Mouse (Mus musculus) CH12.LX (cell line): ENCODE measurements around the gene 5730596B20Rik. TPM values are rescaled to one million over a fixed set of nuclear protein-coding genes. Genes with fewer than 3 reads are reported as not detected.

Experiments
- DNase-seq: peaks from one replicate; pipeline ENCODE4 v3.0.0-alpha.2; 2013; ENCODE audit errors: extremely low read depth
- H3K27ac ChIP-seq: 2 replicates; pipeline ENCODE4 v1.5.1; 2012; ENCODE audit warnings: low read depth, mild to moderate bottlenecking, control low read depth, moderate library complexity; ENCODE audit not compliant: insufficient read depth
- H3K27me3 ChIP-seq: replicated peaks from 2 replicates; pipeline ENCODE3; 2012; ENCODE audit warnings: inconsistent platforms
- H3K36me3 ChIP-seq, 2 experiments: replicated peaks in 1 of 2; 2 replicates each; pipeline versions ENCODE3 to v1.6.1; 2012; ENCODE audit warnings: inconsistent platforms in 1 of 2, low read length in 1 of 2, mild to moderate bottlenecking in 1 of 2, mixed read lengths in 1 of 2, moderate library complexity in 1 of 2; ENCODE audit not compliant: control insufficient read depth in 1 of 2, insufficient read depth in 1 of 2
- H3K4me1 ChIP-seq, 2 experiments: 2 replicates each; pipeline ENCODE4 v1.6.1; 2012; ENCODE audit warnings: inconsistent platforms in 1 of 2, moderate library complexity in 1 of 2; ENCODE audit not compliant: insufficient read depth in 2 of 2, control insufficient read depth in 1 of 2
- H3K4me2 ChIP-seq: 2 replicates; pipeline ENCODE4 v1.6.1; 2012; ENCODE audit warnings: low read depth, mild to moderate bottlenecking, control low read depth; ENCODE audit not compliant: poor library complexity, insufficient read depth, severe bottlenecking
- H3K4me3 ChIP-seq, 3 experiments: fragments of 150-350 bp in 1 of 3; sonication (generic) in 1 of 3; replicated peaks in 1 of 3; 2 replicates each; pipeline versions ENCODE3 to v1.5.1; 2011 to 2012; ENCODE audit warnings: low read depth in 2 of 3, low read length in 2 of 3, mild to moderate bottlenecking in 2 of 3, moderate library complexity in 2 of 3, control low read depth in 1 of 3, improper control_type of control experiment in 1 of 3, inconsistent platforms in 1 of 3, mixed read lengths in 1 of 3; ENCODE audit not compliant: poor library complexity in 1 of 3
- H3K79me2 ChIP-seq: replicated peaks from 2 replicates; pipeline ENCODE4 v1.6.1; 2012; ENCODE audit warnings: mild to moderate bottlenecking, moderate library complexity; ENCODE audit not compliant: control insufficient read depth, poor library complexity, insufficient read depth, severe bottlenecking; ENCODE audit errors: extremely low read depth
- H3K9ac ChIP-seq: 2 replicates; pipeline ENCODE4 v1.6.1; 2012; ENCODE audit warnings: low read depth, mild to moderate bottlenecking, control low read depth, moderate library complexity; ENCODE audit not compliant: insufficient read depth
- H3K9me3 ChIP-seq: replicated peaks from 2 replicates; pipeline ENCODE3; 2012; ENCODE audit warnings: low read length, inconsistent platforms, mixed read lengths
- BHLHE40 ChIP-seq: IDR thresholded peaks from 2 replicates; pipeline ENCODE4 v1.6.1; 2011; ENCODE audit warnings: mild to moderate bottlenecking, low read depth, low read length, improper control_type of control experiment
- CHD1 ChIP-seq: IDR thresholded peaks from 2 replicates; pipeline ENCODE4 v1.6.1; 2012; ENCODE audit warnings: low read depth, low read length, improper control_type of control experiment, inconsistent platforms
- CHD2 ChIP-seq: IDR thresholded peaks from 2 replicates; pipeline ENCODE4 v1.6.1; 2011; ENCODE audit warnings: low read length, improper control_type of control experiment
- E2F4 ChIP-seq: IDR thresholded peaks from 2 replicates; pipeline ENCODE4 v1.6.1; 2011; ENCODE audit warnings: low read depth, low read length, improper control_type of control experiment; ENCODE audit not compliant: insufficient replicate concordance
- ELF1 ChIP-seq: IDR thresholded peaks from 2 replicates; pipeline ENCODE4 v1.6.1; 2014; ENCODE audit warnings: low read depth, mild to moderate bottlenecking, inconsistent platforms, low read length, improper control_type of control experiment
- ETS1 ChIP-seq: conservative IDR thresholded peaks from 2 replicates; pipeline ENCODE4 v1.6.1; 2012; ENCODE audit warnings: low read depth, mild to moderate bottlenecking, inconsistent platforms, low read length, improper control_type of control experiment, moderate library complexity
- GABPA ChIP-seq: IDR thresholded peaks from 2 replicates; pipeline ENCODE4 v1.6.1; 2012; ENCODE audit warnings: low read depth, low read length, improper control_type of control experiment, inconsistent platforms; ENCODE audit not compliant: insufficient replicate concordance
- HCFC1 ChIP-seq: IDR thresholded peaks from 2 replicates; pipeline ENCODE4 v1.6.1; 2012; ENCODE audit warnings: low read depth, mild to moderate bottlenecking, inconsistent platforms, low read length, improper control_type of control experiment
- IRF4 ChIP-seq: IDR thresholded peaks from 2 replicates; pipeline ENCODE4 v1.6.1; 2014; ENCODE audit warnings: low read depth, mild to moderate bottlenecking, inconsistent platforms, low read length, improper control_type of control experiment
- JUND ChIP-seq: conservative IDR thresholded peaks from 2 replicates; pipeline ENCODE4 v1.6.1; 2011; ENCODE audit warnings: low read depth, low read length, improper control_type of control experiment
- MAFK ChIP-seq: IDR thresholded peaks from 2 replicates; pipeline ENCODE4 v1.6.1; 2011; ENCODE audit warnings: low read length, improper control_type of control experiment; ENCODE audit not compliant: insufficient replicate concordance
- MAX ChIP-seq: IDR thresholded peaks from 2 replicates; pipeline ENCODE4 v1.6.1; 2011; ENCODE audit warnings: low read length, improper control_type of control experiment
- MEF2A ChIP-seq: IDR thresholded peaks from 2 replicates; pipeline ENCODE4 v1.6.1; 2014; ENCODE audit warnings: low read depth, mild to moderate bottlenecking, inconsistent platforms, low read length, improper control_type of control experiment, borderline replicate concordance
- MXI1 ChIP-seq: IDR thresholded peaks from 2 replicates; pipeline ENCODE4 v1.6.1; 2011; ENCODE audit warnings: mild to moderate bottlenecking, low read depth, low read length, improper control_type of control experiment
- POLR2A ChIP-seq: IDR thresholded peaks from 2 replicates; pipeline ENCODE4 v1.6.1; 2011; ENCODE audit warnings: low read depth, mild to moderate bottlenecking, improper control_type of control experiment, low read length
- RCOR1 ChIP-seq: conservative IDR thresholded peaks from 2 replicates; pipeline ENCODE4 v1.6.1; 2012; ENCODE audit warnings: low read depth, mild to moderate bottlenecking, inconsistent platforms, low read length, improper control_type of control experiment
- SMC3 ChIP-seq: IDR thresholded peaks from 2 replicates; pipeline ENCODE4 v1.6.1; 2011; ENCODE audit warnings: low read depth, low read length, improper control_type of control experiment
- TBP ChIP-seq: conservative IDR thresholded peaks from 2 replicates; pipeline ENCODE4 v1.6.1; 2011; ENCODE audit warnings: low read depth, low read length, improper control_type of control experiment
- TCF12 ChIP-seq: IDR thresholded peaks from 2 replicates; pipeline ENCODE4 v1.6.1; 2014; ENCODE audit warnings: low read depth, mild to moderate bottlenecking, inconsistent platforms, low read length, improper control_type of control experiment
- UBTF ChIP-seq: IDR thresholded peaks from 2 replicates; pipeline ENCODE4 v1.6.1; 2012; ENCODE audit warnings: low read depth, mild to moderate bottlenecking, inconsistent platforms, low read length, improper control_type of control experiment, moderate library complexity
- USF1 ChIP-seq: IDR thresholded peaks from 2 replicates; pipeline ENCODE4 v1.6.1; 2014; ENCODE audit warnings: low read depth, mild to moderate bottlenecking, inconsistent platforms, low read length, improper control_type of control experiment
- ZC3H11A ChIP-seq: IDR thresholded peaks from 2 replicates; pipeline ENCODE4 v1.6.1; 2012; ENCODE audit warnings: low read depth, mild to moderate bottlenecking, inconsistent platforms, low read length, improper control_type of control experiment
- ZKSCAN1 ChIP-seq: IDR thresholded peaks from 2 replicates; pipeline ENCODE4 v1.6.1; 2012; ENCODE audit warnings: low read depth, inconsistent platforms, low read length, improper control_type of control experiment, borderline replicate concordance
- ZNF384 ChIP-seq: IDR thresholded peaks from 2 replicates; pipeline ENCODE4 v1.6.1; 2012; ENCODE audit warnings: low read depth, low read length, improper control_type of control experiment, inconsistent platforms
- dilution Hi-C: fragments of 300-500 bp; cut with MboI; formaldehyde crosslinking; loops from 2 replicates; pipeline ENCODE4 v1.14.3; 2020; ENCODE audit warnings: low sequenced_read_pairs; ENCODE audit not compliant: extremely low pct_unique_long_range_greater_than_20kb, extremely low pct_ligation_motif_present
- in situ Hi-C: fragments of 300-500 bp; cut with MboI; formaldehyde crosslinking; loops from 3 replicates; pipeline ENCODE4 v1.14.3; 2019; ENCODE audit warnings: low sequenced_read_pairs, low pct_ligation_motif_present, low pct_unique_long_range_greater_than_20kb, mixed read lengths
- polyA plus RNA-seq: library from polyadenylated mRNA; unstranded; fragments of >175 nt; gene quantifications from 2 replicates; pipeline ENCODE4 v1.2.1, GENCODE M21; 2012; ENCODE audit warnings: low read depth; ENCODE audit not compliant: insufficient read length
- total RNA-seq, 2 experiments: library from RNA; depleted of rRNA; stranded (reverse); fragments of 300-350 nt in 1 of 2; fragments of >200 nt in 1 of 2; gene quantifications; 2 replicates each; pipeline ENCODE4 v1.2.3; 2012 to 2014

5730596B20Rik gene
- total and polyA plus RNA-seq, 3 experiments = 0.07 TPM; not detected in 2

DNA sequence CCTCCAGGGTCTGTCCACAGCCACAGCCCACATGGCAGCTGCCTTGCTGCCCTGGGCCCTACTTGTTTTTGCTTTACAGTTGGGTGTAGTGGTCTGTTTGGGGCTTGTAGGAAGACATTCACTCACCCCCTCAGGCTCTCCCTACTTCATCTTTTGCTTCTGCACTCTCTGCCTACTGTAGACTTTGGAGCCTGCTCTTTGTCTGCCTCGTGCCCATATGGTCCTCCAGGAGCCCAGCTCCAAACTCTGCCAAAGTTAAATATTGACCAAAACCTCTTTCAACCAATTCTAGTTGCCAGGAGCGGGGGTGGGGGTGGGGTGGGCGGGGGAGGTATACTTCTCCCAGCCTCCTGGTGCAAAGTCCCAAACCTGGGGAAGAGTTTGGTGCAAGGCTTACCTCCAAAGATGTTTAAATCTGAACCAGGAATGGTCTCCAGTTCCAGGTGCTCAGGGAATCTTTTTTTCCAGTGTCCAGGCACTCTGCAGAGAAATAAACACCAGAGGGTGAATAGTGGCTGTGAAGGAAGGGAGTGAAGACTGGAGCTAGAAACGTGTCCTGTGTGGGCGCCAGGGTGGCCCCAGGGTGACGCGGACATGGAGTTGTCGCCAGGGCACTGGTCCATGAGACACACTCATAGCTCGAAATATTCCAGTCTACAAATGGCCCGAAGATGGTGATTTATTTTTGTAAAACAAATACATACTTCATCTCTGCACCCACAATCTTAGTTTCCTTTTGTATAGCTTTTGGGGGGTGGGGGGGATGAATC is 6.2 kb downstream of the 5730596B20Rik start:
- H3K4me3 ChIP-seq = no peak overlapping the region
- H3K9me3 ChIP-seq = no peaks in the 10 kb centered on the region
- no peaks in the 10 kb centered on the region for H3K27me3 ChIP-seq
- dilution Hi-C loops (no loop called here), in situ Hi-C loops (no loop called here)
- H3K4me2 ChIP-seq = no peak overlapping the region
- H3K9ac ChIP-seq = no peak overlapping the region
- H3K79me2 ChIP-seq = no peaks in the 10 kb centered on the region
- no peaks in the 10 kb centered on the region for H3K36me3 ChIP-seq
- H3K4me1 ChIP-seq = no peaks in the 10 kb centered on the region
- no peak for DNase-seq
- TF ChIP-seq IRF4 (no peak), POLR2A (no peak), RCOR1 (no peak), JUND (no peak), MXI1 (no peak), ZKSCAN1 (no peak), MAFK (no peak), TCF12 (no peak), CHD2 (no peak), HCFC1 (no peak), TBP (no peak), GABPA (no peak), E2F4 (no peak), MAX (no peak), ZNF384 (no peak), CHD1 (no peak), USF1 (no peak), UBTF (no peak), ELF1 (no peak)
- no peak overlapping the region for H3K27ac ChIP-seq

DNA sequence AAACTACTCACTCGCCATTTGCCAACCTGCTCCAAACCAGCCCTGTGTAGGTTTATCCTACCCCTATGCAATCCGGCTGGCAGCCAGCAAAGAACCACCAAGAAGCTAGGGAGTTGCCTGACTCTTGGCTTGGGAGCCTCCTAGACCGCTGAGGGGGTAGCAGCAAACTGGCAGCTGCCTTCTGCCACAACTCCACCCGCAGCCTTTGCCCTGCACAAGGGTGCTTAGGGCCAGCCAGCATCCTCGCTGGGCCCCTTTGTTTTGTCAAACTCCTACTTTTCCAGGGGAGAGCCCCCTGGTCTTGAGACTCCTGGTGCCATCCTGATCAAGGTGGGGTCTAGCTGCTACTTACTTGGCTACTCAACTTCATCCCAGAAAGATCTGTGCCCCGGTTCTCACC is 7.4 kb downstream of the 5730596B20Rik start:
- no peak overlapping the region for H3K9ac ChIP-seq
- dilution Hi-C loops = no loop called here
- TF ChIP-seq ETS1 = no peak
- TF ChIP-seq E2F4 = no peak
- TF ChIP-seq BHLHE40 = no peak
- no peak for TF ChIP-seq MEF2A
- TF ChIP-seq ZC3H11A = no peak
- no peak for TF ChIP-seq SMC3
- TF ChIP-seq HCFC1 = no peak
- TF ChIP-seq, all 38 proteins: peak for 0
- H3K79me2 ChIP-seq = no peaks in the 10 kb centered on the region
- no peak for DNase-seq
- no peaks in the 10 kb centered on the region for H3K9me3 ChIP-seq
- H3K4me1 ChIP-seq = no peaks in the 10 kb centered on the region
- H3K36me3 ChIP-seq = no peaks in the 10 kb centered on the region
- no peaks in the 10 kb centered on the region for H3K27me3 ChIP-seq
- no peak overlapping the region for H3K4me2 ChIP-seq
- no peak overlapping the region for H3K4me3 ChIP-seq
- in situ Hi-C loops = no loop called here
- no peak overlapping the region for H3K27ac ChIP-seq
